Mouse (Mus musculus) CH12.LX (cell line): Measurements from ENCODE around the gene Ercc4.

Experiments
- CHD1 ChIP-seq: IDR thresholded peaks from 2 replicates; pipeline ENCODE4 v1.6.1; 2012; ENCODE audit warnings: low read depth, low read length, improper control_type of control experiment, inconsistent platforms
- CHD2 ChIP-seq: IDR thresholded peaks from 2 replicates; pipeline ENCODE4 v1.6.1; 2011; ENCODE audit warnings: low read length, improper control_type of control experiment
- CTCF ChIP-seq, 2 experiments: IDR thresholded peaks in 1 of 2; conservative IDR thresholded peaks in 1 of 2; 2 replicates each; pipeline ENCODE4 v1.5.1; 2011 to 2012; ENCODE audit warnings: low read depth in 2 of 2, low read length in 2 of 2, improper control_type of control experiment in 1 of 2, inconsistent platforms in 1 of 2, mild to moderate bottlenecking in 1 of 2, moderate library complexity in 1 of 2
- E2F4 ChIP-seq: IDR thresholded peaks from 2 replicates; pipeline ENCODE4 v1.6.1; 2011; ENCODE audit warnings: low read depth, low read length, improper control_type of control experiment; ENCODE audit not compliant: insufficient replicate concordance
- EP300 ChIP-seq: IDR thresholded peaks from 2 replicates; pipeline ENCODE4 v1.6.1; 2011; ENCODE audit warnings: low read length, improper control_type of control experiment
- MAX ChIP-seq: IDR thresholded peaks from 2 replicates; pipeline ENCODE4 v1.6.1; 2011; ENCODE audit warnings: low read length, improper control_type of control experiment
- POLR2A ChIP-seq: IDR thresholded peaks from 2 replicates; pipeline ENCODE4 v1.6.1; 2011; ENCODE audit warnings: low read depth, mild to moderate bottlenecking, improper control_type of control experiment, low read length
- USF1 ChIP-seq: IDR thresholded peaks from 2 replicates; pipeline ENCODE4 v1.6.1; 2014; ENCODE audit warnings: low read depth, mild to moderate bottlenecking, inconsistent platforms, low read length, improper control_type of control experiment

DNA sequence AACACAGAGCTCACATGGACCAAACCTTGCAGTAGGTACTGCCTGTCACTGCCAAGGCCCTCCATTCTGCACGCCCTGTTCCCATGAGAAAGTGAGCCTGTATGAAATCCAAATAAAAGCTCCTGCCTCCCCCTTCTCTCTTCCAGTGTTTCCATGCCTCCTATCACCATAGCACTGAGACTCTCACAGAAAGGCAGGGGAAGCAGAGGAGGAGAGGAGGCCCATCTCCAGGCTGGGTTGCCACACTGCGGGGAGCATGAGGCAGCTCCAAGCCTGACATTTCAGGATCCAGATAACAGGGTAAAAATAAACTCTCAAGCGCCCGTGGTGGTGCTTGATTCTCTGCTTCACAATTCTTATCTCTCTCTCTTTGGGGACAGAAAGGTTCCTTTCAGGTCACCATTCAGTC is 84.2 kb downstream of the Ercc4 start:
- TF ChIP-seq CTCF (conservative IDR thresholded peaks at IDR 0.05 in 1 of 2, IDR thresholded peaks at IDR 0.05 in 1 of 2; ENCODE audit: low read depth in 2 of 2, low read length in 2 of 2) (no peak), CHD1 (no peak), POLR2A (no peak), USF1 (no peak), E2F4 (no peak), CHD2 (no peak), MAX (no peak), EP300 (no peak)
